Mouse (Mus musculus) telencephalon, adult 2 months (tissue): Measurements from ENCODE around the gene Col1a1.

Experiments
- DNase-seq: peaks from one replicate; pipeline ENCODE4 v3.0.0-alpha.2; 2011; ENCODE audit warnings: low read depth, low spot score

Gene Col1a1

DNA sequence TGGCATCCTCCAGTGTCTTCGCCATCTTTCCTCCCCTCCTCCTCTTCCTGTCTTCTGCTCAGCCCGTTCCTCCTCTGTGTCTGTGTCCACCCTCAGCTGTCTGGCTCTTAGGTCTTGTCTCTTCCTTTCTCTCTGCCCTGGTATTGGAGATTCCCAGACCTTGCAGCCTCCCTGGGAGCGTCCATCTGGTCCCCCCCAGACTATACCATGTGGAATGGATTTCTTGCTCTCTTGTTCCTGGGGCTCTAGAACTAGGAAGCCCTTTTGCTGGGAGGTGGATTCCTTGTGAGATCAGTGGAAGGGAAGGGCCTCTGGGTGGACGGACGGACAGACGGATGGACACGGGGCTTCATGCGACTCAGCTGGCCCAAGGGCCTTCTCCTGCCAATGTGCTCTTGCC lies 60.1 kb downstream of the Col1a1 start:
- DNase-seq = no peak

DNA sequence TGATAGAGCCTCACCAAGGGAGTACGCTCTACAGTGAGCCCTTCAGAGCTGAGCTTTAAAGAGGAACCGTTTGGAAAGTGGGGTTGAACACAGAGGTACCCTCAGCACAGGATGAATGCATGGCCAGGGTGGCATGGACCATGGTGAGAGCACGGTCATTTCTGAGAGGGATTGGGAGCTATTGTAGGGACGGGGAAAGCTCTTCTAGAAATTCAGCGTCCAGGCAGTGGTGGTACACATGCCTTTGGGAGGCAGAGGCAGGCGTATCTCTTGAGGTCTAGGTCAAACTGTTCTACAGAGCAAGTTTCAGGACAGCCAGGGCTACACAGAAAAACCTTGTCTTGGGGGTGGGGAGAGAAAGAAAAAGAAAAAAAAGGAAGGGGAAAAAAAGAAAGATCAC lies 61.0 kb downstream of the Col1a1 start:
- no peak for DNase-seq

GRCm38 (mm10) chr11:94997596-94997995 lies 61.6 kb downstream of the Col1a1 start:
- DNase-seq = no peak

- DNase-seq = no peak
Observed at GRCm38 (mm10) chr11:94998041-94998531, 62.1 kb downstream of the Col1a1 start.

GRCm38 (mm10) chr11:95000128-95000527 lies 64.1 kb downstream of the Col1a1 start:
- DNase-seq = no peak

DNA sequence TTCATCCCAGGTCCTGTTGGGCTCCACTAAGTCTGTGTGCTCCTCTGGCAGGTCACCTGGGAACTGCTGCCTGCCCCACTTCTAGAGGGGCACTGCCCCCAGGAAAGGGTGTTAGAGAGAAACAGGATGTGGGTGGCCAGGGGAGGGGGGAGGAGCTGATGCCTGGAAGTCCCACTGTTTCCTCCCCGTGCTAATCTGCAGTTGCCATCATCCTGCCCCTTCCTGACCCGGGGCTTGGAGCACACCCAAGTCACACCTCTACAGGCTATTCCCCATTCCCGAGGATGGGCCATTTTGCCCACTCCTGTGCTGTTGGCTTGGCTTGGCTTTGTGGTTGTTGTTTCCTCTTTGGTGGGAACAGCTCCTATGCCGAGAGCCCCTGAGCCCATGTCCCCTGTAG lies 64.5 kb downstream of the Col1a1 start:
- DNase-seq = no peak

GRCm38 (mm10) chr11:95001058-95001457 lies 65.0 kb downstream of the Col1a1 start:
- no peak for DNase-seq

DNA sequence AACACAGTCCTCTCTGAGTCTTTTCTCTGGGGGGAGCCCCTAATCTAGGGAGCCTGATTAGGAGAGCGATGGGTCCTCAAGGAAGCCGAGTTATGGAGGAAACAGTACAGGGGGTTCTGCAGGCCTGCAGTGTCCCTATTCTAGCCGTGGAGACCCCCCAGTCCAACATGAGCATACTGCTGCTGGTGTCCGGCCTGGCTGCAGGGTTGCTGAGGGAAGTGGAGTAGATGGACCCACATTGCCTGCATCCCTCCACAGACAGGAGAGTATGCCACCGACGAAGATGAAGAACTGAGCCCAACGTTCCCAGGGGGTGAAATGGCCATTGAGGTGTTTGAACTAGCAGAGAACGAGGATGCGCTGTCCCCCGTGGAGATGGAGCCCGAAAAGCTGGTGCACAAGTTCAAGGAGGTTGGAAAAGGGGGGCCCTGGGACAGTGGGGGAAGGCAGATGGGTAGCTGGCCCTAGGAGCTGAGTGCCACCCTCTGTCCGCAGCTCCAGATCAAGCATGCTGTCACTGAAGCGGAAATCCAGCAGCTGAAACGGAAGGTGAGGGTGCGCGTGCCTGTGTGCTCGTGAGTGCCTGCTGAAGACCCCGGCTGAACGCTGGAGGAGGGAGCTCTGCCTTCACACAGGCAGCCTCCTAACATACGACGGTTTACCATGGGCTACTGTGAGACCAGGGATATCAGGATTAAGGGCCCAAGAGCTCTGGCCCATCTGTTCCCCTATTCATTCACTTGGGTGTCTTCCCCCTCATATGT lies 65.7 kb downstream of the Col1a1 start:
- no peak for DNase-seq
